Mouse (Mus musculus): ENCODE results near the gene Clcnkb. TPM values are rescaled to one million over a fixed set of nuclear protein-coding genes. Genes with fewer than 3 reads are reported as not detected.

The Clcnkb gene
- polyA plus RNA-seq, 1 experiment from 2014 or later: 0.90 TPM

DNA sequence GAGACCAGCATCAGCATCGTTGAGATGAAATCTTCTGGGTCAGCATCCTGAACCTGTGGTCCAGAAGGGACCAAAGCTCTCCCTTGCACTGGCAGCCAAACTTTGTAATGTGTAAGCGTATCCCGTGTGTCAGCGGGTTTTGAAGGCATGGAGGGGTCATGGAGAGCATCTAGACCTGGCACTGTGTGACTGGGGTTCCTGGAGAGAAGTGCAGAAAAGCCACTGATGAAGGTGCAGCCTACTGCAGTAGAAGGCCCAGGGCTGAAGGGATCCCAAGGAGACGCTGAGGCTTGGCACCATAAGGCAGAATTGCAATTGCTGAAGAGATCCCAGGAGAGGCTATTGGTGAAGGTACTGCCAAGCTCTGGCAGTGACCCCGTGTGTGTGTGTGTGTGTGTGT, 13.6 kb upstream of the Clcnkb start:
- Histone ChIP-seq H3K27ac (ENCODE audit: low read depth, low read length) (no peak overlapping the region), H3K4me2 (no peak overlapping the region), H3K36me3 (ENCODE audit: control insufficient read depth, insufficient read depth, low read length) (no peaks in the 10 kb centered on the region), H3K27me3 (ENCODE audit: control insufficient read depth, insufficient read depth, low read length) (no peaks in the 10 kb centered on the region), H3K9me3 (replicated peaks; ENCODE audit: control insufficient read depth, low read length) (no peaks in the 10 kb centered on the region), H3K4me3 (ENCODE audit: low read depth, low read length) (no peak overlapping the region), H3K9ac (ENCODE audit: low read depth, low read length) (no peak overlapping the region), H3K4me1 (ENCODE audit: control insufficient read depth, insufficient read depth, low read length) (peaks cover 10% of the 10 kb centered on the region)
- 68% methylated on average over 6 of the region's 6 CpGs for WGBS (ENCODE audit: insufficient replicate concordance)
- no peak for ATAC-seq (replicated peaks; ENCODE audit: insufficient number of reproducible peaks, low FRiP score, low TSS enrichment)

DNA sequence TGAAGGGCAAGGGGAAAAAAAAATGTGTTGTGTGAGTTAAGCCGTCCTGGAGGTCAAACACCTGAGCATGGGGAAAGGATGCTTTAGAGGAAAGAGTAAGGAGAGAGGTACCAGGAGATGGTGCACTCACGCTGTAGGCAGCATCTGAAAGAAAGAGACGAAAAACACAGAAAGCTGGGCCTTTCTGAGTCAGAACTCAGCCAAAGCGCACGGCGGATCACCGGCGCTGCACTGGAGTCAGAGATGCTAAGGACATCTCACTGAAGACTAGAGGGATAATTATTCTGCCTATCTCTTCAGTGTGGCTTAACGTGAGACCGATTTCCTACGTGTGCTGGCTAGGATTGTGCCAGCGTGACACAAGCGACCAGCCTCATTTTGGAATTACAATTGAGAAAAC, 12.1 kb upstream of the Clcnkb start:
- Histone ChIP-seq H3K4me2 (no peak overlapping the region), H3K27ac (ENCODE audit: low read depth, low read length) (no peak overlapping the region), H3K27me3 (ENCODE audit: control insufficient read depth, insufficient read depth, low read length) (no peaks in the 10 kb centered on the region), H3K4me3 (ENCODE audit: low read depth, low read length) (no peak overlapping the region), H3K36me3 (ENCODE audit: control insufficient read depth, insufficient read depth, low read length) (0 out of 2 replicates have a peak, but pooled peaks cover 5% of the 10 kb centered on the region), H3K9me3 (replicated peaks; ENCODE audit: control insufficient read depth, low read length) (no peaks in the 10 kb centered on the region), H3K4me1 (ENCODE audit: control insufficient read depth, insufficient read depth, low read length) (peaks cover 15% of the 10 kb centered on the region), H3K9ac (ENCODE audit: low read depth, low read length) (no peak overlapping the region)
- no peak for ATAC-seq (replicated peaks; ENCODE audit: insufficient number of reproducible peaks, low FRiP score, low TSS enrichment)
- WGBS (ENCODE audit: insufficient replicate concordance): 80% methylated on average over 13 of the region's 13 CpGs

DNA sequence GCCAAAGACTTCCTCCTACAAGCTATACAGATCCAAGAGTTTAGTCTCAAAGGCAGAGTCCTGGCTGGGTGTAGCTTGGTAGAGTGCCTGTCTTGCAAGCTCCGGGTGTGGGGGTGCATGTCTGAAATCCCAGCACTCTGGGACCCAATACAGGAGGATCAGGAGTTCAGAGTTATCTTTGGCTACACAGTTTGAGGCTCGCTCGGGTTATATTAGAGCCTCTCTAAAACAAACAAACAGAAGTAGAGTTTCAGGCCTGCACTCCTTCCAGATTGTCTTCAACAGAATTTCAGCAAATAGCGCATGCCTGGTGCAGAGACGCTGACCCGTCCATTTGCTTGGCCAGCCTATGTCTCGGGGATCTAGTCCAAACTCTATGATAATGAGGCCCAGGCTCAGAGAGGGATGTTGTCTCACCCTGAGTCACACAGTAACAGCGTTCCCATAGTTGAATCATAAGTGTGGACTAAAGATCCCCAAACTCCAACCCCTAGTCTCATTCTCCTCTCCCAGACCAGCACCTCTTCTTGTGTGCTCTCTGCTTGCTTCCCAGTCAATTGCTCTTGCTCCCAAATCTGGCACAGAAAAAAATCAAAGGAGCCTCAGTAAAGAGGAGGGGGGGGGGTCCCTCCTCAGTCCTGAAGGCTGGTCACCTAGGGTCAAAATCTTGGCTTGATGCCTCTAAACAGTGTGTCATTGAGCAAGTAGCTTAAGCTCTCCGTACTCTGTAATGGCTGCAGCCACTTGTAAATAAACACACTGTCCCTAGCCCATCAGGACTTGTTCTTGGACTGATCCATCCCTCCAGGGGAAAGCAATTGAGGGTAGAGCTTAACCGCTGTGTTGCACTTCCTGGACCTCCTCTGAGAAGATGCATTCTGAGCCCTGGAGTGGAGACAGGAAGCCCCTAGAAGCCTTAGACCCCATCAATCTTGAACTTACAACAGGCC, 11.3 kb upstream of the Clcnkb start:
- H3K4me2 ChIP-seq: peak overlapping the region; percentile 71
- H3K4me1 ChIP-seq (ENCODE audit: control insufficient read depth, insufficient read depth, low read length): peaks cover 15% of the 10 kb centered on the region
- H3K27ac ChIP-seq (ENCODE audit: low read depth, low read length): peak overlapping the region; percentile 97
- H3K9me3 ChIP-seq (replicated peaks; ENCODE audit: control insufficient read depth, low read length): no peaks in the 10 kb centered on the region
- H3K27me3 ChIP-seq (ENCODE audit: control insufficient read depth, insufficient read depth, low read length): no peaks in the 10 kb centered on the region
- H3K4me3 ChIP-seq (ENCODE audit: low read depth, low read length): no peak overlapping the region
- ATAC-seq (replicated peaks; ENCODE audit: insufficient number of reproducible peaks, low FRiP score, low TSS enrichment): no peak
- WGBS (ENCODE audit: insufficient replicate concordance): 60% methylated on average over 10 of the region's 10 CpGs
- H3K36me3 ChIP-seq (ENCODE audit: control insufficient read depth, insufficient read depth, low read length): 0 out of 2 replicates have a peak, but pooled peaks cover 6% of the 10 kb centered on the region
- peak overlapping the region; percentile 94 for H3K9ac ChIP-seq (ENCODE audit: low read depth, low read length)

DNA sequence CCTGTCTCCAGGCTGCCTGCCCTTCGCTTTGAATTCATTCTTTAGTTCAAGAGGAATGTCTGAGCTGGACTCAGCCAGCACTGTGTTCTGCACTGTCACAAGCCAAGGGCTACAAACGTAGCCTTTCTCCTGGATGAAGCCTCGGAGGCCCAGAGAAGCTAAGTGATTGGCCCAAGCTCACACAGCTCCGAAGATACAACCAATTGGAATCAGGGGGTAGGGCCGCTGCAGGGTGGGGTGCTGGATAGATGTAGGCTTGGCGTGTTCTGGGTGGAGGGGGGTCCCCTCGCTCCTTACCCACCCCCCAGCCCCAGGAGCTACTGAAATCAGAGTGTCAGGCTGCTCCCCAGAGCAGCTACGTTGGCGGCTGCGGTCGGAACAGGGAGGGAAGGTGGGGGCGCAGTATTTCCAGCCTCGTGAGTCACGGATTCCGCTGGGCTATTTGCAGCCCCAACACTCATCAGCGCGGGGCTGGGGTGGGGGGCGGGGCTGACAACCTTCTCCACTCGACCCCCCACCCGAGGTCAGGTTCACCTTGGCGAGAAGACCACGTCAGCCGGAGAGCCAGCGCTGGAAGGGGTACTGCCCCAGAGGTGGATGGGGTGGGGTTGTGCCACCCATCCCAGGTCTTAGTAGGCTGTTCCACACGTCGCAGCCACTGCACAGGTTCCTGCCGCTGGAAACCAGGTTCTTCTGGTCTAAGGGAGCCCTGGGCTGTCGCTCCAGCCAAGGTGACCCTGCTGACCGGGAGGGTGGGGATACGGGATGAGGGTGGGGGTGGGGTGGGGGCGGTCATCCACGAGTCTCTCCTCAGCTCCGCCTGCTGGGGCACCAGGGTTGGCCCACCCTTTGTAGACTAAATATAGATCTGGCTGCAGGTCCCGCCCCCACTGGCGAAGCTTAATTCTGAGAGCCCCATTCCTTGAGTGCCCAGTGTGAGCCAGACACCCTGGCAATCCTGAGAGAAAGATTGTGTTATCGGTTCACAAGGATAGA, 10.0 kb upstream of the Clcnkb start:
- 2% methylated on average over 36 of the region's 36 CpGs for WGBS (ENCODE audit: insufficient replicate concordance)
- no peaks in the 10 kb centered on the region for H3K9me3 ChIP-seq (replicated peaks; ENCODE audit: control insufficient read depth, low read length)
- peak overlapping the region; percentile 71 for H3K4me2 ChIP-seq
- peak overlapping the region; percentile 94 for H3K9ac ChIP-seq (ENCODE audit: low read depth, low read length)
- H3K36me3 ChIP-seq (ENCODE audit: control insufficient read depth, insufficient read depth, low read length): 0 out of 2 replicates have a peak, but pooled peaks cover 6% of the 10 kb centered on the region
- peak; percentile 69 for ATAC-seq (replicated peaks; ENCODE audit: insufficient number of reproducible peaks, low FRiP score, low TSS enrichment)
- no peaks in the 10 kb centered on the region for H3K27me3 ChIP-seq (ENCODE audit: control insufficient read depth, insufficient read depth, low read length)
- peak overlapping the region; percentile 76 for H3K4me3 ChIP-seq (ENCODE audit: low read depth, low read length)
- peak overlapping the region; percentile 97 for H3K27ac ChIP-seq (ENCODE audit: low read depth, low read length)
- peaks cover 21% of the 10 kb centered on the region for H3K4me1 ChIP-seq (ENCODE audit: control insufficient read depth, insufficient read depth, low read length)

DNA sequence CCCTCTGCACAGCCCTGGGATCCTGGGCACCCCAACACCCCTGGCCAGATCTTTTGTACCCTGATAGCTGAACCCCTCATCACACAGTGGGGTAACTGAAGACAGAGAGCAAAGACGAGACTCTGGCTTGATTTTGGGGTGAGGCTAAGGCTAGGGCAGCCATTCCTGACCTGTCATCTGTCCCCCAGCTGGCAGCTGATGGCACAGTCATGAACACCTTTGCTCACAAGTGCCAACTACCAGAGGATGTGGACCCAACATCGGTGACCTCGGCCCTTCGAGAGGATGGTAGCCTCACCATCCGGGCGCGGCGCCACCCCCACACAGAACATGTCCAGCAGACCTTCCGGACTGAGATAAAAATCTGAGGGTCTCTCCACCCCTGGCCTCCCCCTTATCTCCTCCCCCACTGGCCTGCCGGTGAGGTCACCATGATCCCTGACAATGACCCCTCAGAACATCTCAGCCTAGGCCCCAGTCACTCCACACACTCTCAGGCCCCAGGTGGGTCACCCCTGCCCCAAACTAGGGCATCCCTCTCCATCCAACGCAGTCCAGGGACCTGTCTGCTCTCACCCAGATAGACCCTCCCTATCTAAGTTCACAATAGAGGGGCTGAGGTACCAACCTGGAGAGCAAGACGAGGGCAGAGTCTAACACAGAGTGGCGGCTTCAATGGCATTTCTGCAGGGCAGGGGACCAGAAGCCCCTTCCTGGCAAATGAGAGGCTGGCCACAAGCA, 8.0 kb upstream of the Clcnkb start:
- Histone ChIP-seq H3K9ac (ENCODE audit: low read depth, low read length) (peak overlapping the region; percentile 94), H3K4me2 (peak overlapping the region; percentile 71), H3K4me1 (ENCODE audit: control insufficient read depth, insufficient read depth, low read length) (peaks cover 37% of the 10 kb centered on the region), H3K27me3 (ENCODE audit: control insufficient read depth, insufficient read depth, low read length) (no peaks in the 10 kb centered on the region), H3K27ac (ENCODE audit: low read depth, low read length) (peak overlapping the region; percentile 97), H3K9me3 (replicated peaks; ENCODE audit: control insufficient read depth, low read length) (no peaks in the 10 kb centered on the region), H3K36me3 (ENCODE audit: control insufficient read depth, insufficient read depth, low read length) (0 out of 2 replicates have a peak, but pooled peaks cover 6% of the 10 kb centered on the region), H3K4me3 (ENCODE audit: low read depth, low read length) (peak overlapping the region; percentile 76)
- ATAC-seq (replicated peaks; ENCODE audit: insufficient number of reproducible peaks, low FRiP score, low TSS enrichment): no peak
- WGBS (ENCODE audit: insufficient replicate concordance): 65% methylated on average over 13 of the region's 13 CpGs

DNA sequence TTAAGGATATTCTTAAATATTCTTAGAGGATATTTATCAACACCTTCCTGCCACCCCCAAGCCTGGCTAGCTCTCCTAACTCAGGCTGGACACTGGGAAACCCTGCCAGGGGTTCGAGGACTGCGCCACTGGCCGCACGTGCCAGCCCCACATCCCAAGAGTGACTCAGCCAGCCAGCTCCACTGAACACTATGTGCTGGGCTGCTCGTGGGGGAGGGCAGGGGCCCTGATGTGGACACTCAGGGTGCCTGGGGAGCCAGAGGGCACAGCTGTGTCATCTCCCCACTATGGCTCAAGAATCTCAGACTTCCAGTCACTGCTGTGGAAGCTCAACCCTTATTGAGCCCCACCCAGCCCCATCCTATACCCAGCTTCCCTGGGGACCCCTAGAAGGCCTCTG, 7.5 kb upstream of the Clcnkb start:
- peak overlapping the region; percentile 94 for H3K9ac ChIP-seq (ENCODE audit: low read depth, low read length)
- peak overlapping the region; percentile 97 for H3K27ac ChIP-seq (ENCODE audit: low read depth, low read length)
- peak overlapping the region; percentile 76 for H3K4me3 ChIP-seq (ENCODE audit: low read depth, low read length)
- 0 out of 2 replicates have a peak, but pooled peaks cover 6% of the 10 kb centered on the region for H3K36me3 ChIP-seq (ENCODE audit: control insufficient read depth, insufficient read depth, low read length)
- peaks cover 37% of the 10 kb centered on the region for H3K4me1 ChIP-seq (ENCODE audit: control insufficient read depth, insufficient read depth, low read length)
- no peaks in the 10 kb centered on the region for H3K27me3 ChIP-seq (ENCODE audit: control insufficient read depth, insufficient read depth, low read length)
- WGBS (ENCODE audit: insufficient replicate concordance): 61% methylated on average over 5 of the region's 5 CpGs
- no peak for ATAC-seq (replicated peaks; ENCODE audit: insufficient number of reproducible peaks, low FRiP score, low TSS enrichment)
- H3K9me3 ChIP-seq (replicated peaks; ENCODE audit: control insufficient read depth, low read length): no peaks in the 10 kb centered on the region
- peak overlapping the region; percentile 71 for H3K4me2 ChIP-seq

DNA sequence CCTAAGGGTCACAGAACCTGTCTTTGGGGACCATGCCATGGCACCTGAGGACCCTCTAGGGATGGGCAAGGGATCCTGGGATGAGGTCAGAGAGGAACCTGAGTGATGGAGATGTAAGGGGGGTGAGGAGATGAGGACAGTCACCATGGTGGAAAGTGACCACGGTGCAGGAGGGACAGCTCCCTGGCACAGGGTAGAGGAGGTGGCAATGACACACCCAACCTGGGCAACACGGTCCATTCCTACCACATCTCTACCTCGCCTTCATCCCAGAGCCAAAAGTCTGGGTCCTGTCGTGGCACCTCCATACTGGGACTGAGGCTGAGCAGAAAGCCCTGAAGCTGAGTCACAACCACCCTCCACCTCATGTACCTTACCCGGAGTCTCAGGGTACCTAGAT, 7.0 kb upstream of the Clcnkb start:
- no peaks in the 10 kb centered on the region for H3K9me3 ChIP-seq (replicated peaks; ENCODE audit: control insufficient read depth, low read length)
- 0 out of 2 replicates have a peak, but pooled peaks cover 6% of the 10 kb centered on the region for H3K36me3 ChIP-seq (ENCODE audit: control insufficient read depth, insufficient read depth, low read length)
- H3K27ac ChIP-seq (ENCODE audit: low read depth, low read length): peak overlapping the region; percentile 97
- peaks cover 37% of the 10 kb centered on the region for H3K4me1 ChIP-seq (ENCODE audit: control insufficient read depth, insufficient read depth, low read length)
- peak overlapping the region; percentile 76 for H3K4me3 ChIP-seq (ENCODE audit: low read depth, low read length)
- H3K4me2 ChIP-seq: peak overlapping the region; percentile 71
- no peak for ATAC-seq (replicated peaks; ENCODE audit: insufficient number of reproducible peaks, low FRiP score, low TSS enrichment)
- peak overlapping the region; percentile 94 for H3K9ac ChIP-seq (ENCODE audit: low read depth, low read length)
- WGBS (ENCODE audit: insufficient replicate concordance): 42% methylated on average over 5 of the region's 5 CpGs
- H3K27me3 ChIP-seq (ENCODE audit: control insufficient read depth, insufficient read depth, low read length): no peaks in the 10 kb centered on the region
